Mouse (Mus musculus) spleen, adult 2 months (tissue): ENCODE measurements around the gene Gm47995.

Experiments
- CTCF ChIP-seq: fragments of 200-500 bp; IDR thresholded peaks from 2 replicates; pipeline ENCODE4 v1.5.1; 2011; ENCODE audit warnings: mild to moderate bottlenecking, inconsistent platforms; ENCODE audit not compliant: insufficient read depth, insufficient read length, insufficient replicate concordance; ENCODE audit errors: extremely low read depth
- POLR2A ChIP-seq: fragments of 200-500 bp; IDR thresholded peaks from 2 replicates; pipeline ENCODE4 v1.6.1; 2011; ENCODE audit warnings: low read depth, low read length, inconsistent platforms

DNA sequence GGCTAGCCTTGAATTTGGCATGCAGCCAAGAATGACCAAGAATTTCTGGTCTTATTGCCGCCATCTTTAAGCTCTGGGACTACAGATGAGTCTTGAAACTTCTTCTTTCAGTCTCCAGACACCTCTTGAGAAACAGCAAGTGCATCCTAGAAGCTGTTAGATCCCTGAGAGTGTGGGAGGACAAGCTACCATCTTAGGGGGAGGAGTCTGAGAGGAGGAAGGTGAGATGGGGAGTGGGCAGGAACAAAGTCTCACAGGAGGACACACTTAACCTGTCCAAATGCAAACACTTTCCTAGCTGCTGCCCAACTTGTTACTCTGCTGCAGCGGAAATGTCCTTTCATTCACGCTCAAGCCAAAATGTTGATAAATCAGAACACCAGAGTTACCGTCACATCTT is 46.5 kb downstream of the Gm47995 start:
- TF ChIP-seq CTCF (no peak), POLR2A (no peak)
